Mouse (Mus musculus) left cerebral cortex, postnatal 25 days (tissue): ENCODE data around the gene Gm43720. TPM values are rescaled to one million over a fixed set of nuclear protein-coding genes. Genes with fewer than 3 reads are reported as not detected.
"Not testable (repeated sequence)": the region's sequence is repeated elsewhere in the genome, so short reads cannot be mapped to it uniquely, and the experiment has no call there.

Experiments used
- DNase-seq, 2 experiments: peaks; one replicate each; pipeline ENCODE4 v3.0.0; 2022; ENCODE audit warnings: low spot score in 2 of 2, mixed read lengths in 1 of 2
- intact Hi-C: fragments of 180-260 bp; cut with DNase I; formaldehyde crosslinking; loops from one replicate; pipeline ENCODE4 v1.15.1; 2025
- total RNA-seq, 2 experiments: library from RNA; stranded (reverse); gene quantifications; 2 replicates each; pipeline ENCODE4 v1.2.3; 2021

Gene Gm43720
- total RNA-seq, 2 experiments from 2014 or later: 0.09 TPM; not detected in 1

DNA sequence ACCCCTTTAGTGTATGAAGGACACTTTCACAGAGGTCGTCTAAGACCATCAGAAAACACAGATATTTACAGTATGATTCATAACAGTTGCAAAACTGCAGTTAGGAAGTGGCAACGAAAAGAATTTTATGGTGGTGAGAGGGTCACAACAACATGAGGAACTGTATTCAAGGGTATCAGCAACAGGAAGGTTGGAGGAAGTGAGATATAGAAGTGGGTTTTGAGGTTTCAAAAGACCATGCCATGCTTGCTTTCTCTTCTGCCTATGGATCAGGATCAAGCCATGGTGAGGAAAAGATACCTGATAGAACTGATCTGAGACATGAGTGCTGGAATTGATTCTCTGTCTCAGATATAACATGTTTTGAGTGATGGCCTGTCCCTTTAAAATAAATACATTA is 52.4 kb downstream of the Gm43720 start:
- DNase-seq: no peak
- intact Hi-C loops: no loop called here

DNA sequence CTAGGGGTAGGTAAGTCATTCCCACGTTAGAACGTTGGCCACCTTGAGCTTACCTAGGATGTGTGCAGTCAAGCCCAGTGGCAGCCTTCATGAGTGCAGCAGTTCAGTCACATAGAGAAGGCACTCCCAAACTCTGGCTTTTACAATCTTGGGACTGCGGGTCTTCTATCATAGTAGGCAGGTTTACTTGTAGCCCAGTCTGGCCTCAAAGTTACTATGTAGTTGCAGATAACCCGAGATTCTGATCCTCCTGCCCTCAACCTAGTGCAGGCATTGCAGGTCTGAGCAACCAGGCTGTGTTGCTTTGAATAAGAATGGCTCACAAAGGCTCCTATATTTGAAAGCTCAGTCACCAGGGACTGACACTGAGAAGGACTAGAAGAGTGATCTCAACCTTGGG is 53.3 kb downstream of the Gm43720 start:
- no peak for DNase-seq
- intact Hi-C loops: no loop called here

DNA sequence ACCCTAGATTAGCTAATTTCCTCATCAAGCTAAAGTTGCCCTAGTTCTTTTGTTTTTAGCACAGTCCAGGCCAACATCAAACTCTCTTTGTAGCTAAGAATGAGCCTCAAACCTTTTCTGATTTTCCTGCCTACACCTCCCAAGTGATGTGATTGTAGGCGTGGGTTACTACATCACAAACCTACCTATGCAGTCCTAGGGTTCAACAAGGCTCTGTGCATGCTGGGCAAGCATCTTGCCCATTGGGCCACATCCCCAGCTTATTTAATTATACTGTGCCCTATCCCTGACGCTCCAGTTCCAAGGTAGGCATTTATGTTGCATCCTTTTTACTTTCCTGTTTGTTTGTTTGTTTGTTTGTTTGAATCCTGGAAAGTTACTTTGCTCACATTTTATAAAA is 54.1 kb downstream of the Gm43720 start, which contains the start of gene Nxpe5:
TSS of gene Nxpe5 (plus strand) at position 199 of the 400 bp plus-strand sequence.
- intact Hi-C loops: no loop called here
- no peak for DNase-seq

DNA sequence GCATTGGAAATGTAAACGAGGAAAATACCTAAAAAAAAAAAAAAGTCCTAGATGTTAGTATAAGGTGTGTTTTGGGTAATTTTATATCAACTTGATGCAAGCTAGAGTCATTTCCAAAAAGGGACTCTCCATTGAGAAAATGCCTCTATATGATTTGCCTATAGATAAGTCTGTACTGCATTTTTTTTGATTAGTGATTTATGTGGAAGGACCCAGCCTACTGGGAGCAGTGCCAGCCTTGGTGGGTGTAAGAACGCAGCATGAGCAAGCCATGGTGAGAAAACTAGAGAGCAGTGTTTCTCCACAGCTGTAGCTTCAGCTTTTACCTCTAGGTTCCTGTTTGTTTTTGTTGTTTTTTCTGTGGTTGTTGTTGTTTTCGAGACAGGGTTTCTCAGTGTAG is 56.5 kb downstream of the Gm43720 start:
- intact Hi-C loops: loop anchor here (5.0 kb wide), 1 partner anchor 254 kb away; no protein-coding TSS in a partner anchor

DNA sequence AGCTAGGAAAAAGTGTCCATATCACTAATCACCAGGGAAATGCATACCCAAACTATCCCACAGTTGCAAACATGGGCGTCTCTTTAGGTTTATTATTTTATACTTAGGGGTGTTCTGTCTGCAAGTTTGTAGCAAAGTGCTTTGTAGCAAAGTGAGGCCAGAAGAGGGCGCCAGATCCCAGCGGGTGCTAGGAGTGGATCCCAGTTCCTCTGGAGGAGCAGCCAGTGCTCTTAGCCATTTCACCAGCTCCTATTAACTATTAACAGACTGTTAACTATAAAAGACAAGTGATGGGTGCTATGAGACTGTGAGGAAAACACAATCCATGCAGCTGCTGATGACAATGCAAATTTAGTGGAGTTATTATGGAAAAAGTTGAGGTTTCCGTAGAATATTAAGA is 57.6 kb downstream of the Gm43720 start:
- intact Hi-C loops: loop anchor here (5.0 kb wide), 1 partner anchor 255 kb away; no protein-coding TSS in a partner anchor

More for the DNA sequence above, 56.5 kb downstream of the Gm43720 start:
- peak in 1 of 2 experiments; percentile 5 for DNase-seq

DNA sequence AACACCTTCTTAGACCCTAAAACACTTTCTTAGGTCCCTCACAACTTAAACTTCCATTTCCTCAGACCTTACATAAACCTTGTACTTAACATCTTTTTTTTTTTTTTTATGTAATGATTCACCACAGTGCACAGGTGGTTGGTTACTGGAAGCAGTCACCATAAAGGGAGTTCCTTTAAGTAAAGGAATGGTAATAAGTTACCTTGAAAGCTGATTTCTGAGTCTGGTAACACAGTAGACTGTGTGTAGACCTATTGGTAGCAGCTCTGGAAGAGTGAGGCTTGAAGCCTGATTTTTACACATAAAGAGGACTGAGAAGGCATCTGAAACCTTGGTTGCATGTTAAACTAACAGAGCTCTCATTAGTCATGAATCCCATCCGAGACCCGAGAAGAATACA is 59.9 kb downstream of the Gm43720 start:
- intact Hi-C loops: loop anchor here (5.0 kb wide), 1 partner anchor 257 kb away; no protein-coding TSS in a partner anchor
- no peak for DNase-seq

More for the DNA sequence above, 57.6 kb downstream of the Gm43720 start:
- peak; percentile 81 to 84 for DNase-seq

DNA sequence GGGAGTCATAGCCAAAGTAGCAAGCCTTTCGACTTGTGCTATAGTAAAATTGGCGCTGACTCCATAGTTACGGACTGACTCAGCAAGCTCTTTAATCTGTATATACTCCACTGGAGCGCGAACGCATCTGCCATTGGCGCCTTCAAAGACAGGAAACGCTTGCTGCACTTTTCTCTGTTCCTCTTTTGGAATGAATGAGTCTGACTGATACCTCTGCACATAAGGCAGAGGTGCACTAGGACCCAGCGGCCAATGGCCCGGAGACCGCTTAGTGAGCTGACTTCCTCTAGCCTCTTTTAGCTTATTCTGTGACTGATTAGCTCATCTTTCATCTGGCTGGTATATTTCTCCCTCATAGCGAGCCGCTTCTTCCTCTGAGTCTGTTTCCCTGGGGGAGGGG is 63.1 kb downstream of the Gm43720 start:
- intact Hi-C loops, DNase-seq: not testable (repeated sequence)

Other genes starting within 250 kb of the Gm43720 start
- not detected for gene Smok3c, start 226.8 kb downstream of the Gm43720 start, total RNA-seq
- gene Zkscan1, start 194.9 kb downstream of the Gm43720 start, total RNA-seq: 10 to 100 TPM; 39.4 to 40.5 TPM
- 10 to 100 TPM; 16.4 to 16.6 TPM for gene Zscan21, start 163.1 kb downstream of the Gm43720 start, total RNA-seq
- gene Zfp113, start 124.2 kb downstream of the Gm43720 start, total RNA-seq: 10 to 100 TPM; 11.5 to 16.9 TPM
- gene Cops6, start 118.9 kb downstream of the Gm43720 start, total RNA-seq: 100 to 1,000 TPM; 130 to 133 TPM
- 10 to 100 TPM; 22.9 to 23.4 TPM for gene Ap4m1, start 108.0 kb downstream of the Gm43720 start, total RNA-seq
- gene Mcm7, start 107.5 kb downstream of the Gm43720 start, total RNA-seq: 10 to 100 TPM; 11.7 to 13.7 TPM
- 10 to 100 TPM; 39.3 to 42.0 TPM for gene Taf6, start 92.5 kb downstream of the Gm43720 start, total RNA-seq
- 10 to 100 TPM; 15.6 to 16.9 TPM for gene Cnpy4, start 92.5 kb downstream of the Gm43720 start, total RNA-seq
- 10 to 100 TPM in 1 of 2 experiments, 1 to 10 TPM in 1; 8.9 to 10.3 TPM for gene Mblac1, start 85.6 kb downstream of the Gm43720 start, total RNA-seq
- gene Nxpe5, start 54.1 kb downstream of the Gm43720 start, total RNA-seq: under 1 TPM in 1 of 2 experiments, not detected in 1; 0.23 TPM
- gene Lamtor4, start 24.5 kb downstream of the Gm43720 start, total RNA-seq: 10 to 100 TPM; 56.9 to 59.8 TPM
- 10 to 100 TPM; 62.2 to 65.8 TPM for gene BC037034, start 15.9 kb downstream of the Gm43720 start, total RNA-seq
- gene Gal3st4, start 7.1 kb downstream of the Gm43720 start, total RNA-seq: 1 to 10 TPM; 3.5 to 3.6 TPM
- gene Gpc2, start within 50 bp of the Gm43720 start, total RNA-seq: 1 to 10 TPM; 1.3 to 2.1 TPM
- gene Stag3, start 282 bp upstream of the Gm43720 start, total RNA-seq: 1 to 10 TPM in 1 of 2 experiments, under 1 TPM in 1; 0.57 to 1.1 TPM
- not detected for gene Pvrig, start 62.0 kb upstream of the Gm43720 start, total RNA-seq
- 10 to 100 TPM; 21.2 to 21.8 TPM for gene Zfp157, start 161.5 kb upstream of the Gm43720 start, total RNA-seq